In the genomic region with DNA sequence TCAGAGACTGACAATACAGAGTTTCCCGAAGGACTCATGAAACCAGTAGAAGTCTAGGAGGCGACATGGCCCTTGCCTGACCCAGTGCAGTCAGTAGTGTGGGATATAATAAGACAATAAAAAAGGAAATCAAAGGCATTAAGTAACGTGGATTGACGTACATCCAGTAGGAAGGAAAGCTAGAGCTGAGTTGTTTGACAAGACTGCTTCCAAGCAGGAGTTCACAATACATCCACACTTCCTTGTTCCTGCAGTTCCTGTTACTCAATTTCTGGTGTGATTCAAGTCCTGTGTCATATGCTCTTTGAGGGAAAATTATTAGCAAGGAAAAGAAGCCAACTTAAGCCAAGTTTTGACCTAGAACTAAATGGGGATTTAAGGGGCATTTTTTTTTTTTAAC, we compare ENCODE assay signal across 9 mouse cellular contexts. TPM values are rescaled to one million over a fixed set of nuclear protein-coding genes. Genes with fewer than 3 reads are reported as not detected.
A peak's percentile ranks its signal among the peaks of the same experiment; 100 is the strongest.
DNase-seq lines count a peak whose midpoint lies in the region; ATAC-seq lines count a peak whose summit lies in the region.
"Had no signal": no experiment of that assay in that cellular context is flagged by ENCODE, and none has a peak within 500 bp of the region (broad histone marks: within the 10 kb centered on the region; RNA-seq: fewer than 3 reads in every experiment).

No protein-coding gene starts in this region.

- H3K27me3 ChIP-seq in forebrain, embryonic 14.5 days (replicated peaks; ENCODE audit: control insufficient read depth, insufficient read depth, low read length): no peaks in the 10 kb centered on the region
- H3K27me3 ChIP-seq in limb, embryonic 11.5 days (ENCODE audit: control insufficient read depth, insufficient read depth, low read length): no peaks in the 10 kb centered on the region
- no peaks in the 10 kb centered on the region for H3K27me3 ChIP-seq in neural tube, embryonic 12.5 days (replicated peaks)

- H3K4me2 ChIP-seq in forebrain, embryonic 14.5 days (ENCODE audit: low read length): peak overlapping the region; percentile 72
- H3K4me2 ChIP-seq in limb, embryonic 11.5 days (ENCODE audit: low read depth, severe bottlenecking): peak overlapping the region; percentile 60; the same call in 1 of the 2 replicates
- H3K4me2 ChIP-seq in neural tube, embryonic 12.5 days (replicated peaks): peak overlapping the region; percentile 60

- peaks cover 18% of the 10 kb centered on the region for H3K4me1 ChIP-seq in forebrain, embryonic 14.5 days (ENCODE audit: control insufficient read depth, insufficient read depth, low read length)
- peaks cover 7% of the 10 kb centered on the region for H3K4me1 ChIP-seq in limb, embryonic 11.5 days (ENCODE audit: control insufficient read depth, insufficient read depth, low read length)
- peaks cover 11% of the 10 kb centered on the region for H3K4me1 ChIP-seq in neural tube, embryonic 12.5 days

- peak; percentile 47 for DNase-seq in kidney, adult 9 months
- no peak for DNase-seq in kidney, adult 8-10 months
- DNase-seq in forebrain, embryonic 14.5 days (ENCODE audit: low spot score): no peak
- no peak for DNase-seq in limb, embryonic 11.5 days (ENCODE audit: low spot score)
- DNase-seq in cerebellum, adult 11-12 months: no peak
- no peak for DNase-seq in cerebellum, adult 9-10 months
- DNase-seq in left cerebral cortex, adult 9 months (ENCODE audit: low spot score in 2 of 2): no peak

- peak overlapping the region; percentile 86; the same call in 1 of the 2 replicates for H3K4me3 ChIP-seq in forebrain, embryonic 14.5 days (ENCODE audit: low read depth, low read length)
- H3K4me3 ChIP-seq in limb, embryonic 11.5 days (ENCODE audit: low read depth, low read length): peak overlapping the region; percentile 88; the same call in 1 of the 2 replicates
- H3K4me3 ChIP-seq in neural tube, embryonic 12.5 days: no peak overlapping the region

- H3K9me3 ChIP-seq in forebrain, embryonic 14.5 days (replicated peaks; ENCODE audit: control insufficient read depth, low read length): no peaks in the 10 kb centered on the region
- H3K9me3 ChIP-seq in limb, embryonic 11.5 days (ENCODE audit: control insufficient read depth, low read length): no peaks in the 10 kb centered on the region
- no peaks in the 10 kb centered on the region for H3K9me3 ChIP-seq in neural tube, embryonic 12.5 days

- peak overlapping the region; percentile 25; the same call in 1 of the 2 replicates for H3K9ac ChIP-seq in forebrain, embryonic 14.5 days (ENCODE audit: low read length)
- H3K9ac ChIP-seq in limb, embryonic 11.5 days (ENCODE audit: low read length): no peak overlapping the region
- peak overlapping the region; percentile 87; the same call in 1 of the 2 replicates for H3K9ac ChIP-seq in neural tube, embryonic 12.5 days

- 82% methylated on average over 4 of the region's 4 CpGs for WGBS in forebrain, embryonic 14.5 days
- 86% methylated on average over 4 of the region's 4 CpGs for WGBS in limb, embryonic 11.5 days
- WGBS in neural tube, embryonic 12.5 days: 50% methylated on average over 4 of the region's 4 CpGs

- H3K36me3 ChIP-seq in forebrain, embryonic 14.5 days (ENCODE audit: control insufficient read depth, insufficient read depth, low read length): no peaks in the 10 kb centered on the region
- H3K36me3 ChIP-seq in limb, embryonic 11.5 days (ENCODE audit: control insufficient read depth, insufficient read depth, low read length): no peaks in the 10 kb centered on the region
- H3K36me3 ChIP-seq in neural tube, embryonic 12.5 days: no peaks in the 10 kb centered on the region

- ATAC-seq in forebrain, embryonic 14.5 days: no peak
- no peak for ATAC-seq in limb, embryonic 11.5 days (ENCODE audit: insufficient number of reproducible peaks, low FRiP score, low TSS enrichment, low read depth)
- no peak for ATAC-seq in neural tube, embryonic 12.5 days (ENCODE audit: low FRiP score, low read depth)

- no peak overlapping the region for H3K27ac ChIP-seq in forebrain, embryonic 14.5 days (ENCODE audit: low read depth, low read length)
- no peak overlapping the region for H3K27ac ChIP-seq in limb, embryonic 11.5 days (replicated peaks; ENCODE audit: low read depth, low read length)
- H3K27ac ChIP-seq in neural tube, embryonic 12.5 days: no peak overlapping the region

RNA-seq across cellular contexts. Expression of a gene that starts 2.1 kb away (rescaled TPM):
- polyA plus RNA-seq in forebrain, embryonic 14.5 days (2014; fragmentation: Nextera tagmentation; extraction: Ambion mirVana): 12.0 and 14.3 TPM in 2 replicates
- 15.7 and 19.2 TPM in 2 replicates for polyA plus RNA-seq in limb, embryonic 11.5 days (2014; fragmentation: Nextera tagmentation; extraction: Ambion mirVana)
- 17.0 and 17.2 TPM in 2 replicates for polyA plus RNA-seq in neural tube, embryonic 12.5 days (2016; fragmentation: Nextera tagmentation; extraction: Ambion mirVana)

RNA-seq across cellular contexts. Expression of a gene that starts 30.6 kb away (rescaled TPM):
- not detected in 2 replicates for polyA plus RNA-seq in forebrain, embryonic 14.5 days (2014; fragmentation: Nextera tagmentation; extraction: Ambion mirVana)
- polyA plus RNA-seq in limb, embryonic 11.5 days (2014; fragmentation: Nextera tagmentation; extraction: Ambion mirVana): not detected in 2 replicates
- polyA plus RNA-seq in neural tube, embryonic 12.5 days (2016; fragmentation: Nextera tagmentation; extraction: Ambion mirVana): not detected in 2 replicates
- polyA plus RNA-seq: embryonic facial prominence, embryonic 11.5 days had no signal

RNA-seq across cellular contexts. Expression of a gene that starts 37.5 kb away (rescaled TPM):
- polyA plus RNA-seq in forebrain, embryonic 14.5 days (2014; fragmentation: Nextera tagmentation; extraction: Ambion mirVana): 14.8 and 16.7 TPM in 2 replicates
- polyA plus RNA-seq in limb, embryonic 11.5 days (2014; fragmentation: Nextera tagmentation; extraction: Ambion mirVana): 15.8 and 16.2 TPM in 2 replicates
- polyA plus RNA-seq in neural tube, embryonic 12.5 days (2016; fragmentation: Nextera tagmentation; extraction: Ambion mirVana): 31.7 and 35.6 TPM in 2 replicates
